In genomic region chr3:121819693-121820200, GRCm38 (mm10) we compare ENCODE assay signal across 25 mouse cellular contexts. TPM values are rescaled to one million over a fixed set of nuclear protein-coding genes. Genes with fewer than 3 reads are reported as not detected.
DNase-seq lines count a peak whose midpoint lies in the region; ATAC-seq lines count a peak whose summit lies in the region.
"Had no signal": no experiment of that assay in that cellular context is flagged by ENCODE, and none has a peak within 500 bp of the region (broad histone marks: within the 10 kb centered on the region; RNA-seq: fewer than 3 reads in every experiment).

No protein-coding gene starts in this region.

- peak; percentile 27; the same call in 1 of the 2 replicates for ATAC-seq in intestine, embryonic 15.5 days
- ATAC-seq in stomach, embryonic 14.5 days (ENCODE audit: insufficient number of reproducible peaks, insufficient read depth, low FRiP score, low read depth): no peak
- ATAC-seq: activated CD4-positive, CD25-positive, alpha-beta regulatory T cell, adult 4 months; CD4-positive, CD25-positive, alpha-beta regulatory T cell, adult 4 months; forebrain, embryonic 14.5 days; hindbrain, embryonic 16.5 days; Patski had no signal

- 67% methylated on average over 3 of the region's 3 CpGs for WGBS in intestine, embryonic 15.5 days
- WGBS in stomach, embryonic 14.5 days: 77% methylated on average over 3 of the region's 3 CpGs

- H3K9ac ChIP-seq in intestine, embryonic 15.5 days: no peak overlapping the region
- H3K9ac ChIP-seq in stomach, embryonic 14.5 days (replicated peaks; ENCODE audit: low read depth, low read length): no peak overlapping the region
- H3K9ac ChIP-seq: embryonic facial prominence, embryonic 15.5 days; hindbrain, embryonic 12.5 days had no signal

- DNase-seq in 416B (ENCODE audit: low read depth): peak; percentile 39
- no peak for DNase-seq in cerebellum, adult 9-11 months
- no peak for DNase-seq in cerebellum, adult 8-10 months
- no peak for DNase-seq in layer of hippocampus, adult 9-11 months
- DNase-seq: adrenal gland, postnatal 14 days; B cell, adult 2 months; cerebellum, adult 11-12 months; cerebellum, postnatal 14 days; gastrocnemius, postnatal 36 days; heart, adult 18-20 months; heart, postnatal 10 days; heart, postnatal 4 days had no signal

- no peaks in the 10 kb centered on the region for H3K27me3 ChIP-seq in intestine, embryonic 15.5 days (replicated peaks)
- H3K27me3 ChIP-seq in stomach, embryonic 14.5 days (ENCODE audit: control insufficient read depth, insufficient read depth, low read length): no peaks in the 10 kb centered on the region
- H3K27me3 ChIP-seq: embryonic facial prominence, embryonic 15.5 days; hindbrain, embryonic 12.5 days; Patski had no signal

- H3K4me2 ChIP-seq in intestine, embryonic 15.5 days (replicated peaks): no peak overlapping the region
- no peak overlapping the region for H3K4me2 ChIP-seq in stomach, embryonic 14.5 days (replicated peaks; ENCODE audit: low read depth, low read length)
- H3K4me2 ChIP-seq: embryonic facial prominence, embryonic 15.5 days; hindbrain, embryonic 12.5 days had no signal

- H3K4me1 ChIP-seq in intestine, embryonic 15.5 days (replicated peaks): peaks cover 4% of the 10 kb centered on the region; the same call in 1 of the 2 replicates
- H3K4me1 ChIP-seq in stomach, embryonic 14.5 days (ENCODE audit: control insufficient read depth, insufficient read depth, low read length): peaks cover 4% of the 10 kb centered on the region; the same call in 1 of the 2 replicates

- peak overlapping the region; percentile 8 for H3K27ac ChIP-seq in intestine, embryonic 15.5 days
- H3K27ac ChIP-seq in stomach, embryonic 14.5 days (ENCODE audit: low read length): peak overlapping the region; percentile 18; the same call in 1 of the 2 replicates
- H3K27ac ChIP-seq: embryonic facial prominence, embryonic 15.5 days; forebrain, embryonic 10.5 days; heart, embryonic 10.5 days; hindbrain, embryonic 12.5 days had no signal

- no peak overlapping the region for H3K4me3 ChIP-seq in intestine, embryonic 15.5 days (replicated peaks)
- no peak overlapping the region for H3K4me3 ChIP-seq in stomach, embryonic 14.5 days (ENCODE audit: low read depth, low read length)
- H3K4me3 ChIP-seq: embryonic facial prominence, embryonic 15.5 days; erythroblast, embryonic 14.5 days; forebrain, embryonic 10.5 days; heart, embryonic 10.5 days; hindbrain, embryonic 12.5 days had no signal

- H3K36me3 ChIP-seq in intestine, embryonic 15.5 days: no peaks in the 10 kb centered on the region
- no peaks in the 10 kb centered on the region for H3K36me3 ChIP-seq in stomach, embryonic 14.5 days (ENCODE audit: control insufficient read depth, insufficient read depth, low read length)
- H3K36me3 ChIP-seq: embryonic facial prominence, embryonic 15.5 days; forebrain, embryonic 10.5 days; G1E; heart, embryonic 10.5 days; hindbrain, embryonic 12.5 days had no signal

- H3K9me3 ChIP-seq in intestine, embryonic 15.5 days: no peaks in the 10 kb centered on the region
- H3K9me3 ChIP-seq in stomach, embryonic 14.5 days (ENCODE audit: control insufficient read depth, low read depth, low read length): no peaks in the 10 kb centered on the region
- H3K9me3 ChIP-seq: embryonic facial prominence, embryonic 15.5 days; forebrain, embryonic 10.5 days; G1E; heart, embryonic 10.5 days; hindbrain, embryonic 12.5 days had no signal

RNA-seq across cellular contexts. Expression of gene Abcd3, which starts 4.6 kb away (rescaled TPM):
- polyA plus RNA-seq in intestine, embryonic 15.5 days (2015; fragmentation: Nextera tagmentation; extraction: Ambion mirVana): 59.4 and 61.7 TPM in 2 replicates
- 86.0 and 86.2 TPM in 2 replicates for polyA plus RNA-seq in stomach, embryonic 14.5 days (2014; fragmentation: Nextera tagmentation; extraction: Ambion mirVana)
